Mouse (Mus musculus): ENCODE data around the gene Mxd3. TPM values are rescaled to one million over a fixed set of nuclear protein-coding genes. Genes with fewer than 3 reads are reported as not detected.

Gene Mxd3
- total and polyA plus RNA-seq, 2 experiments from 2014 or later: 11.2 to 16.3 TPM

- peaks cover 56% of the 10 kb centered on the region for H3K36me3 ChIP-seq (ENCODE audit: insufficient read depth, low read length)
- ATAC-seq: no peak
These were observed 14.7 kb downstream of the Mxd3 start for GRCm38 (mm10) chr13:55314891-55315412.

GRCm38 (mm10) chr13:55313051-55313450, 16.6 kb downstream of the Mxd3 start:
- no peak overlapping the region for H3K4me3 ChIP-seq (ENCODE audit: low read length)

More at GRCm38 (mm10) chr13:55314891-55315412, 14.7 kb downstream of the Mxd3 start:
- Histone ChIP-seq H3K4me2 (ENCODE audit: low read depth, low read length) (no peak overlapping the region), H3K9ac (replicated peaks; ENCODE audit: low read length) (no peak overlapping the region), H3K4me3 (ENCODE audit: low read length) (no peak overlapping the region), H3K27ac (no peak overlapping the region), H3K9me3 (ENCODE audit: low read length) (no peaks in the 10 kb centered on the region), H3K27me3 (ENCODE audit: insufficient read depth, low read length) (no peaks in the 10 kb centered on the region), H3K4me1 (ENCODE audit: insufficient read depth, low read length) (no peaks in the 10 kb centered on the region)
- no peak for TF ChIP-seq CTCF (IDR thresholded peaks at IDR 0.05; ENCODE audit: low read depth)
- 82% methylated on average over 2 of the region's 2 CpGs for WGBS
- DNase-seq (ENCODE audit: low spot score): no peak

GRCm38 (mm10) chr13:55312028-55312630, 17.5 kb downstream of the Mxd3 start:
- no peak for ATAC-seq
- Histone ChIP-seq H3K4me2 (ENCODE audit: low read depth, low read length) (no peak overlapping the region), H3K27me3 (ENCODE audit: insufficient read depth, low read length) (no peaks in the 10 kb centered on the region), H3K27ac (no peak overlapping the region), H3K36me3 (ENCODE audit: insufficient read depth, low read length) (peaks cover 77% of the 10 kb centered on the region), H3K9ac (replicated peaks; ENCODE audit: low read length) (no peak overlapping the region), H3K4me3 (ENCODE audit: low read length) (no peak overlapping the region), H3K4me1 (ENCODE audit: insufficient read depth, low read length) (no peaks in the 10 kb centered on the region), H3K9me3 (ENCODE audit: low read length) (no peaks in the 10 kb centered on the region)
- 87% methylated on average over 8 of the region's 8 CpGs for WGBS
- no peak for DNase-seq (ENCODE audit: low spot score)
- no peak for TF ChIP-seq CTCF (IDR thresholded peaks at IDR 0.05; ENCODE audit: low read depth)

More at GRCm38 (mm10) chr13:55313051-55313450, 16.6 kb downstream of the Mxd3 start:
- no peak for TF ChIP-seq CTCF (IDR thresholded peaks at IDR 0.05; ENCODE audit: low read depth)
- no peaks in the 10 kb centered on the region for H3K27me3 ChIP-seq (ENCODE audit: insufficient read depth, low read length)
- no peak overlapping the region for H3K4me2 ChIP-seq (ENCODE audit: low read depth, low read length)
- no peak for ATAC-seq
- no peak for DNase-seq (ENCODE audit: low spot score)
- H3K4me1 ChIP-seq (ENCODE audit: insufficient read depth, low read length): no peaks in the 10 kb centered on the region
- peaks cover 67% of the 10 kb centered on the region for H3K36me3 ChIP-seq (ENCODE audit: insufficient read depth, low read length)
- H3K9me3 ChIP-seq (ENCODE audit: low read length): no peaks in the 10 kb centered on the region
- H3K27ac ChIP-seq: no peak overlapping the region
- H3K9ac ChIP-seq (replicated peaks; ENCODE audit: low read length): no peak overlapping the region
- 84% methylated on average over 9 of the region's 9 CpGs for WGBS

GRCm38 (mm10) chr13:55300913-55301312, 28.7 kb downstream of the Mxd3 start:
- H3K36me3 ChIP-seq (ENCODE audit: insufficient read depth, low read length): peaks cover 50% of the 10 kb centered on the region
- TF ChIP-seq CTCF (IDR thresholded peaks at IDR 0.05; ENCODE audit: low read depth): no peak
- no peaks in the 10 kb centered on the region for H3K4me1 ChIP-seq (ENCODE audit: insufficient read depth, low read length)
- H3K27ac ChIP-seq: no peak overlapping the region
- WGBS: 90% methylated on average over 5 of the region's 5 CpGs
- H3K27me3 ChIP-seq (ENCODE audit: insufficient read depth, low read length): no peaks in the 10 kb centered on the region
- ATAC-seq (no peak), DNase-seq (ENCODE audit: low spot score) (no peak)
- no peaks in the 10 kb centered on the region for H3K9me3 ChIP-seq (ENCODE audit: low read length)
- no peak overlapping the region for H3K9ac ChIP-seq (replicated peaks; ENCODE audit: low read length)
- no peak overlapping the region for H3K4me3 ChIP-seq (ENCODE audit: low read length)
- no peak overlapping the region for H3K4me2 ChIP-seq (ENCODE audit: low read depth, low read length)

- no peak for TF ChIP-seq CTCF (IDR thresholded peaks at IDR 0.05; ENCODE audit: low read depth)
- Histone ChIP-seq H3K27me3 (ENCODE audit: insufficient read depth, low read length) (no peaks in the 10 kb centered on the region), H3K4me2 (ENCODE audit: low read depth, low read length) (no peak overlapping the region), H3K9me3 (ENCODE audit: low read length) (no peaks in the 10 kb centered on the region), H3K4me3 (ENCODE audit: low read length) (no peak overlapping the region), H3K27ac (no peak overlapping the region), H3K4me1 (ENCODE audit: insufficient read depth, low read length) (no peaks in the 10 kb centered on the region), H3K9ac (replicated peaks; ENCODE audit: low read length) (no peak overlapping the region), H3K36me3 (ENCODE audit: insufficient read depth, low read length) (peaks cover 42% of the 10 kb centered on the region)
- 79% methylated on average over 1 of the region's 1 CpGs for WGBS
- DNase-seq (ENCODE audit: low spot score): no peak
- no peak for ATAC-seq
These were observed 32.9 kb downstream of the Mxd3 start for GRCm38 (mm10) chr13:55296760-55297159.

GRCm38 (mm10) chr13:55288854-55289253, 40.8 kb downstream of the Mxd3 start:
- no peaks in the 10 kb centered on the region for H3K9me3 ChIP-seq (ENCODE audit: low read length)
- no peak overlapping the region for H3K9ac ChIP-seq (replicated peaks; ENCODE audit: low read length)
- H3K4me3 ChIP-seq (ENCODE audit: low read length): no peak overlapping the region
- peak; percentile 13; the same call in 1 of the 2 replicates for TF ChIP-seq CTCF (IDR thresholded peaks at IDR 0.05; ENCODE audit: low read depth)
- WGBS: 87% methylated on average over 3 of the region's 3 CpGs
- H3K4me2 ChIP-seq (ENCODE audit: low read depth, low read length): no peak overlapping the region
- H3K27ac ChIP-seq: no peak overlapping the region
- no peaks in the 10 kb centered on the region for H3K27me3 ChIP-seq (ENCODE audit: insufficient read depth, low read length)
- no peaks in the 10 kb centered on the region for H3K4me1 ChIP-seq (ENCODE audit: insufficient read depth, low read length)
- peaks cover 40% of the 10 kb centered on the region for H3K36me3 ChIP-seq (ENCODE audit: insufficient read depth, low read length)
- peak; percentile 25 for DNase-seq (ENCODE audit: low spot score)
- ATAC-seq: no peak

- DNase-seq (ENCODE audit: low spot score) (no peak), ATAC-seq (no peak)
- H3K4me3 ChIP-seq (ENCODE audit: low read length): no peak overlapping the region
- no peak overlapping the region for H3K9ac ChIP-seq (replicated peaks; ENCODE audit: low read length)
- TF ChIP-seq CTCF (IDR thresholded peaks at IDR 0.05; ENCODE audit: low read depth): no peak
- H3K36me3 ChIP-seq (ENCODE audit: insufficient read depth, low read length): peaks cover 30% of the 10 kb centered on the region
- H3K4me1 ChIP-seq (ENCODE audit: insufficient read depth, low read length): no peaks in the 10 kb centered on the region
- H3K4me2 ChIP-seq (ENCODE audit: low read depth, low read length): no peak overlapping the region
- H3K9me3 ChIP-seq (ENCODE audit: low read length): no peaks in the 10 kb centered on the region
- H3K27ac ChIP-seq: no peak overlapping the region
- 91% methylated on average over 5 of the region's 5 CpGs for WGBS
- H3K27me3 ChIP-seq (ENCODE audit: insufficient read depth, low read length): no peaks in the 10 kb centered on the region
These were observed 52.0 kb downstream of the Mxd3 start for GRCm38 (mm10) chr13:55277646-55278045.
